Mouse (Mus musculus) left cerebral cortex, adult 2 months (tissue): Measurements from ENCODE around the gene Ptprn2. TPM values are rescaled to one million over a fixed set of nuclear protein-coding genes. Genes with fewer than 3 reads are reported as not detected.

Experiments
- DNase-seq, 2 experiments: peaks; one replicate each; pipeline ENCODE4 v3.0.0; 2021 to 2022; ENCODE audit warnings: low spot score in 2 of 2, mixed read lengths in 1 of 2; ENCODE audit errors: extremely low spot score in 1 of 2
- H3K27ac ChIP-seq: fragments of 200-600 bp; 2 replicates; pipeline ENCODE4 v1.8.1; 2022
- H3K4me3 ChIP-seq: fragments of 200-600 bp; 2 replicates; pipeline ENCODE4 v1.8.1; 2022
- CTCF ChIP-seq: fragments of 200-600 bp; IDR thresholded peaks from 2 replicates; pipeline ENCODE4 v1.8.1; 2022; ENCODE audit warnings: antibody characterized with exemption, mild to moderate bottlenecking, moderate library complexity
- intact Hi-C: fragments of 180-260 bp; cut with DNase I; formaldehyde crosslinking; loops from one replicate; pipeline ENCODE4 v1.15.1; 2025
- total RNA-seq, 2 experiments: library from RNA; stranded (reverse); gene quantifications; 2 replicates each; pipeline ENCODE4 v1.2.3; 2021

Gene Ptprn2
- total RNA-seq, 2 experiments from 2014 or later = 339 to 346 TPM

- intact Hi-C loops = no loop called here
- Histone ChIP-seq H3K27ac (peak overlapping the region; percentile 38), H3K4me3 (no peak overlapping the region)
- TF ChIP-seq CTCF = no peak
- no peak for DNase-seq
These were observed 772.5 kb downstream of the Ptprn2 start for GRCm38 (mm10) chr12:117257921-117258497.

DNA sequence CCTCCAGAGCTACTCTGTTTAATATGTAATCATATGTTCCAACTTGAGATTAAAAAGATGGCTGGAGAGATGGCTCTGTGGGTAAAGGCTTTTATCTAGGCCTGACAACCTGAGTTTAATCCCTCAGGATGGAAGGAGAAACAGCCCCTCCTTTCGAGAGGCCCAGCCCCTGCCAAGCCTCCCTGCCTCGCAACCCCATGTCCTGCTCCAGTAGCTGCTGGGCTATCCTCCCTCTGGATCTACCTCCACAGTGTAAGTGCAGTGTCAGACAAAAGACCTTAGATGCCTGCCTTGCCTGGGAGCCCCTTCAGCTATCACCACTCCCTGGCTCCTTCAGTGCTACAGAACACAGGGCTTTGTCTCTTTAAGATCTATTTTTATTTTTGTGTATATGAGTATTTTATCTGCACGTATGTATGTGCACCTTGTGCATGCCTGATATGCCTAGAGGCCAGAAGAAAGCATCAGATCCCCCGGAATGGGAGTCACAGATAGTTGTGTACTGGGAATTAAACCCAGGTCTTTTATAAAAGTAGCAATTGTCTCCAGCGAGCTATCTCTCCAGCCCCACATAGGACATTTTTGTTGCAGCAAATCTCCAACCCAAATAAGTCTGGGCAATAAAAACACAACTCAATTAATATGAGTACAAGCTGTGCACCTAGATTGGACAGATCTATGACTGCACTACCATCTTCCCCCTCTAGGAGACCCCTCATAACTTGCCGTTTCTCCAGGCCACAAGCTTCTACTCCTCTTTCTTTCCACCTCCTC, 775.1 kb downstream of the Ptprn2 start:
- Histone ChIP-seq H3K27ac (no peak overlapping the region), H3K4me3 (no peak overlapping the region)
- no peak for DNase-seq
- TF ChIP-seq CTCF = peak; percentile 9
- intact Hi-C loops = no loop called here

DNA sequence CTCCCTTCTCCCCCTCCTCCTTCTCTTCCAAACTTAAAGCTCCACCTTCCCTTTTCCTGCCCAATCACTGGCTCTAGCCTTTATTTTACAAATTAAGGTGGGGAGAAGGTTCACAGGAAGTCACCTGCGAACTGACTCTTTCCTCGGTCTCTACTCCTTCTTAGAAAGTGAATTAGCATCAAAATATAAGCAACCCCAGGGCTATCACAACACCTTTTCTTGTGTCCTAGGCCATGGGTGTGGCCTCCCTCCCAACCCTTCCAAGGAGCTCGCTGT, 775.6 kb downstream of the Ptprn2 start:
- no peak overlapping the region for H3K27ac ChIP-seq
- intact Hi-C loops = no loop called here
- DNase-seq = no peak
- no peak for TF ChIP-seq CTCF
- no peak overlapping the region for H3K4me3 ChIP-seq

GRCm38 (mm10) chr12:117262003-117262402, 776.5 kb downstream of the Ptprn2 start:
- intact Hi-C loops = no loop called here
- Histone ChIP-seq H3K27ac (peak overlapping the region; percentile 47), H3K4me3 (no peak overlapping the region)
- no peak for TF ChIP-seq CTCF
- no peak for DNase-seq

- no peak for DNase-seq
- H3K4me3 ChIP-seq = no peak overlapping the region
- no peak for TF ChIP-seq CTCF
- H3K27ac ChIP-seq = no peak overlapping the region; the same call in 1 of the 2 replicates
- intact Hi-C loops = no loop called here
These were observed 777.6 kb downstream of the Ptprn2 start for GRCm38 (mm10) chr12:117263081-117263480.

- intact Hi-C loops = no loop called here
- no peak for DNase-seq
- Histone ChIP-seq H3K27ac (no peak overlapping the region), H3K4me3 (no peak overlapping the region)
- TF ChIP-seq CTCF = no peak
These were observed 779.7 kb downstream of the Ptprn2 start for GRCm38 (mm10) chr12:117265211-117265610.

- intact Hi-C loops = no loop called here
- Histone ChIP-seq H3K4me3 (no peak overlapping the region), H3K27ac (peak overlapping the region; percentile 6; the same call in 1 of the 2 replicates)
- TF ChIP-seq CTCF = no peak
- no peak for DNase-seq
These were observed 783.1 kb downstream of the Ptprn2 start for GRCm38 (mm10) chr12:117268543-117269172.

- no peak overlapping the region for H3K4me3 ChIP-seq
- TF ChIP-seq CTCF = no peak
- DNase-seq = no peak
- H3K27ac ChIP-seq = peak overlapping the region; percentile 40; the same call in 1 of the 2 replicates
- intact Hi-C loops = no loop called here
These were observed 783.8 kb downstream of the Ptprn2 start for GRCm38 (mm10) chr12:117269310-117269709.

- H3K4me3 ChIP-seq = no peak overlapping the region
- no peak for DNase-seq
- H3K27ac ChIP-seq = no peak overlapping the region
- intact Hi-C loops = no loop called here
- TF ChIP-seq CTCF = no peak
These were observed 784.7 kb downstream of the Ptprn2 start for GRCm38 (mm10) chr12:117270199-117270598.

- TF ChIP-seq CTCF = no peak
- no peak for DNase-seq
- no peak overlapping the region for H3K4me3 ChIP-seq
- H3K27ac ChIP-seq = no peak overlapping the region
- intact Hi-C loops = no loop called here
These were observed 787.6 kb downstream of the Ptprn2 start for GRCm38 (mm10) chr12:117273166-117273565.

- H3K27ac ChIP-seq = no peak overlapping the region
- intact Hi-C loops = no loop called here
- no peak for DNase-seq
- H3K4me3 ChIP-seq = no peak overlapping the region
- no peak for TF ChIP-seq CTCF
These were observed 789.1 kb downstream of the Ptprn2 start for GRCm38 (mm10) chr12:117274576-117274975.

DNA sequence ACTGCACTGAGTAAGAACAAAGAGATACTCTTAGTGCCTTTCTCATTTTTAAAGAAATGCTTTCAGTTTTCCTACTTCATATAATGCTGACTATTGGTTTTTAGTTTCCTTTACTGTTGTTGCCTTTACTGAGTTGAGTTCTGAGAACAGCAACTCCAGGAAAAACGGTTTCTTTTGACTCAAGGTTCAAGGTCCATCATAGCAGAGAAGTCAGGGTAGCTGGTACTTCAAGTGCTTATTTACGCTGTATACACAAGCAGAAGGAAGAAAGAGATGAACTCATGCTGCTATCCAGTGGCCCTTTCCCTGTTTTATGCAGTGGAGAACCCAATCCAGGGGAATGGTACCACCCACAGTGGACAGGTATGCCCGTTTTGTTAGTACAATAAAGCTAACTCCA, 795.3 kb downstream of the Ptprn2 start:
- H3K27ac ChIP-seq = no peak overlapping the region
- no peak overlapping the region for H3K4me3 ChIP-seq
- DNase-seq = no peak
- no peak for TF ChIP-seq CTCF
- intact Hi-C loops = no loop called here
